Mouse (Mus musculus): ENCODE measurements around the gene Ebp. TPM values are rescaled to one million over a fixed set of nuclear protein-coding genes. Genes with fewer than 3 reads are reported as not detected.

Ebp gene
- total RNA-seq, 2 experiments from 2014 or later: 19.9 to 25.5 TPM

Other genes with a start within 250 kb of the Ebp start
- 10 to 100 TPM; 62.5 to 71.4 TPM for gene Hdac6, start 245.6 kb downstream of the Ebp start, total RNA-seq (2021)
- gene Gata1, start 215.4 kb downstream of the Ebp start, total RNA-seq (2021): not detected
- not detected for gene Glod5, start 175.0 kb downstream of the Ebp start, total RNA-seq (2021)
- 10 to 100 TPM; 35.0 to 36.7 TPM for gene Suv39h1, start 118.8 kb downstream of the Ebp start, total RNA-seq (2021)
- gene Was, start 103.0 kb downstream of the Ebp start, total RNA-seq (2021): under 1 TPM; 0.42 to 0.94 TPM
- gene Wdr13, start 60.6 kb downstream of the Ebp start, total RNA-seq (2021): 100 to 1,000 TPM; 214 to 224 TPM
- gene Rbm3, start 47.6 kb downstream of the Ebp start, total RNA-seq (2021): 100 to 1,000 TPM; 346 to 406 TPM
- gene Tbc1d25, start 17.3 kb downstream of the Ebp start, total RNA-seq (2021): 10 to 100 TPM; 18.1 to 19.9 TPM
- 10 to 100 TPM; 43.4 to 49.5 TPM for gene Porcn, start 13.0 kb upstream of the Ebp start, total RNA-seq (2021)
- 10 to 100 TPM; 25.9 to 28.9 TPM for gene Ftsj1, start 58.9 kb upstream of the Ebp start, total RNA-seq (2021)
- gene Slc38a5, start 77.6 kb upstream of the Ebp start, total RNA-seq (2021): 10 to 100 TPM; 31.4 to 34.9 TPM
- gene Ssxb10, start 133.9 kb upstream of the Ebp start, total RNA-seq (2021): not detected
- not detected for gene Ssxb9, start 173.5 kb upstream of the Ebp start, total RNA-seq (2021)
- not detected for gene Ssxb1, start 219.8 kb upstream of the Ebp start, total RNA-seq (2021)